Mouse (Mus musculus) skeletal muscle tissue, adult 2 months (tissue): ENCODE results near the gene Gpr75.

Experiments used
- DNase-seq: peaks from one replicate; pipeline ENCODE4 v3.0.0-alpha.2; 2012; ENCODE audit warnings: low read depth, low spot score

Gpr75 gene

GRCm38 (mm10) chr11:30885171-30885871, at the start of gene Gpr75, which contains the start of gene Asb3:
Gene Gpr75 (plus strand): TSS chr11:30885358.
Gene Asb3 (plus strand): TSS chr11:30885416.
- no peak for DNase-seq

- DNase-seq, result no peak
These were observed 46.4 kb upstream of the Gpr75 start for GRCm38 (mm10) chr11:30838793-30839192.

- DNase-seq, result no peak
These were observed 40.8 kb upstream of the Gpr75 start for GRCm38 (mm10) chr11:30844355-30844754.

- DNase-seq, result no peak
These were observed 12.7 kb upstream of the Gpr75 start for GRCm38 (mm10) chr11:30872425-30872824.

- DNase-seq, result no peak
These were observed 3.0 kb downstream of the Gpr75 start for GRCm38 (mm10) chr11:30888153-30888552.

- DNase-seq, result no peak
These were observed 11.0 kb downstream of the Gpr75 start for GRCm38 (mm10) chr11:30896201-30896600.

GRCm38 (mm10) chr11:30899312-30899711, 14.2 kb downstream of the Gpr75 start:
- DNase-seq, result no peak

GRCm38 (mm10) chr11:30912311-30912710, 27.2 kb downstream of the Gpr75 start:
- no peak for DNase-seq

- no peak for DNase-seq
These were observed 35.5 kb downstream of the Gpr75 start for GRCm38 (mm10) chr11:30920641-30921040.

GRCm38 (mm10) chr11:30923283-30923682, 38.1 kb downstream of the Gpr75 start:
- no peak for DNase-seq

GRCm38 (mm10) chr11:30928079-30928478, 42.9 kb downstream of the Gpr75 start:
- DNase-seq, result no peak

- no peak for DNase-seq
These were observed 43.3 kb downstream of the Gpr75 start for GRCm38 (mm10) chr11:30928498-30928897.
